Mouse (Mus musculus): ENCODE measurements around the gene Twist1.

GRCm38 (mm10) chr12:33955606-33956295, 1.7 kb upstream of the Twist1 start:
- no peak for TF ChIP-seq CTCF (conservative IDR thresholded peaks at IDR 0.05 in 1 of 2, IDR thresholded peaks at IDR 0.05 in 1 of 2; ENCODE audit: low read depth in 2 of 2, low read length in 2 of 2)
- no peak for TF ChIP-seq POLR2A (IDR thresholded peaks at IDR 0.05; ENCODE audit: low read depth, low read length)
- no peak for TF ChIP-seq BHLHE40 (IDR thresholded peaks at IDR 0.05; ENCODE audit: low read depth, low read length)
- no peak for TF ChIP-seq USF2 (conservative IDR thresholded peaks at IDR 0.05; ENCODE audit: low read depth, low read length)
- TF ChIP-seq ZC3H11A (IDR thresholded peaks at IDR 0.05; ENCODE audit: low read depth, low read length): no peak
- no peak for TF ChIP-seq ETS1 (conservative IDR thresholded peaks at IDR 0.05; ENCODE audit: low read depth, low read length)
- TF ChIP-seq ZNF384 (IDR thresholded peaks at IDR 0.05; ENCODE audit: low read depth, low read length): no peak
- TF ChIP-seq CHD1 (IDR thresholded peaks at IDR 0.05; ENCODE audit: low read depth, low read length): no peak

Measured in CH12.LX (cell line).